Mouse (Mus musculus): Measurements from ENCODE around the gene Ccdc51.

- TF ChIP-seq CTCF (IDR thresholded peaks at IDR 0.05; ENCODE audit: insufficient read depth, low read depth, low read length) (no peak), POLR2A (IDR thresholded peaks at IDR 0.05; ENCODE audit: insufficient read depth, low read depth, low read length) (peak; percentile 39)
These were observed at the start of gene Ccdc51, which contains the start of gene Tma7 for GRCm38 (mm10) chr9:109082124-109082800.

Data from olfactory bulb, adult 2 months (tissue).